Mouse (Mus musculus) embryonic facial prominence, embryonic 13.5 days (tissue): ENCODE results near the gene Fgfr2. TPM values are rescaled to one million over a fixed set of nuclear protein-coding genes. Genes with fewer than 3 reads are reported as not detected.

ENCODE experiments used
- ATAC-seq: fragments of 200-750 bp; cut with Nextera tagmentation; 2 replicates; pipeline ENCODE4 v1.8.0; 2017; ENCODE audit warnings: low read depth; ENCODE audit not compliant: insufficient number of reproducible peaks, insufficient read depth, low FRiP score, low TSS enrichment
- H3K27ac ChIP-seq: fragments of 300-500 bp; sonication (generic); 2 replicates; pipeline ENCODE4 v1.5.1; 2015; ENCODE audit warnings: moderate library complexity, mild to moderate bottlenecking, inconsistent platforms
- H3K27me3 ChIP-seq: fragments of 300-500 bp; sonication (generic); 2 replicates; pipeline ENCODE4 v1.6.1; 2015; ENCODE audit warnings: mild to moderate bottlenecking, inconsistent platforms
- H3K36me3 ChIP-seq: fragments of 300-500 bp; sonication (generic); 2 replicates; pipeline ENCODE4 v1.6.1; 2015; ENCODE audit warnings: mild to moderate bottlenecking, inconsistent platforms
- H3K4me1 ChIP-seq: fragments of 300-500 bp; sonication (generic); 2 replicates; pipeline ENCODE4 v1.6.1; 2015; ENCODE audit warnings: inconsistent platforms
- H3K4me2 ChIP-seq: fragments of 300-500 bp; sonication (generic); 2 replicates; pipeline ENCODE4 v1.6.1; 2015; ENCODE audit warnings: moderate library complexity, mild to moderate bottlenecking, inconsistent platforms
- H3K4me3 ChIP-seq: fragments of 300-500 bp; sonication (generic); 2 replicates; pipeline ENCODE4 v1.5.1; 2015; ENCODE audit warnings: mild to moderate bottlenecking, inconsistent platforms
- H3K9ac ChIP-seq: fragments of 300-500 bp; sonication (generic); 2 replicates; pipeline ENCODE4 v1.6.1; 2015; ENCODE audit warnings: mild to moderate bottlenecking, inconsistent platforms
- H3K9me3 ChIP-seq: fragments of 300-500 bp; sonication (generic); 2 replicates; pipeline ENCODE4 v1.6.1; 2016; ENCODE audit warnings: inconsistent platforms
- WGBS: fragments of 180-500 bp; shearing (Covaris S2); methylation state at CpG from one replicate; pipeline ENCODE4 v1.1.7; 2015; ENCODE audit warnings: mixed read lengths; 5-methylcytosine and 5-hydroxymethylcytosine counted together
- polyA plus RNA-seq: library from polyadenylated mRNA; unstranded; fragments of >200 nt; fragmentation: Nextera tagmentation; extraction: Ambion mirVana; gene quantifications from 2 replicates; pipeline ENCODE4 v1.2.1, GENCODE M21; 2015

Fgfr2 gene
- polyA plus RNA-seq, 1 experiment from 2014 or later, result 174 TPM

- no peaks in the 10 kb centered on the region for H3K27me3 ChIP-seq
- H3K36me3 ChIP-seq, result peaks cover 59% of the 10 kb centered on the region
- 63% methylated on average over 5 of the region's 5 CpGs for WGBS
- no peak overlapping the region for H3K27ac ChIP-seq
- H3K9ac ChIP-seq, result no peak overlapping the region
- H3K4me2 ChIP-seq, result no peak overlapping the region
- no peak overlapping the region for H3K4me3 ChIP-seq
- peaks cover 87% of the 10 kb centered on the region for H3K4me1 ChIP-seq
- H3K9me3 ChIP-seq, result no peaks in the 10 kb centered on the region
- ATAC-seq, result no peak
Observed at GRCm38 (mm10) chr7:130211411-130211810, 2911.7 kb downstream of the Fgfr2 start.

- WGBS, result 77% methylated on average over 4 of the region's 4 CpGs
- no peak overlapping the region for H3K4me2 ChIP-seq
- H3K9me3 ChIP-seq, result no peaks in the 10 kb centered on the region
- H3K36me3 ChIP-seq, result peaks cover 42% of the 10 kb centered on the region
- H3K9ac ChIP-seq, result no peak overlapping the region
- H3K4me1 ChIP-seq, result peaks cover 92% of the 10 kb centered on the region
- no peak overlapping the region for H3K4me3 ChIP-seq
- ATAC-seq, result no peak
- H3K27ac ChIP-seq, result peak overlapping the region; percentile 2; the same call in 1 of the 2 replicates
- no peaks in the 10 kb centered on the region for H3K27me3 ChIP-seq
Observed at GRCm38 (mm10) chr7:130208601-130209000, 2914.5 kb downstream of the Fgfr2 start.

- Histone ChIP-seq H3K27me3 (no peaks in the 10 kb centered on the region), H3K27ac (peak overlapping the region; percentile 89), H3K36me3 (peaks cover 28% of the 10 kb centered on the region), H3K9me3 (no peaks in the 10 kb centered on the region), H3K4me1 (peaks cover 80% of the 10 kb centered on the region), H3K9ac (no peak overlapping the region), H3K4me2 (peak overlapping the region; percentile 37), H3K4me3 (no peak overlapping the region)
- WGBS, result 19% methylated on average over 6 of the region's 6 CpGs
- ATAC-seq, result no peak
Observed at GRCm38 (mm10) chr7:130206181-130206582, 2917.0 kb downstream of the Fgfr2 start.

- no peak for ATAC-seq
- Histone ChIP-seq H3K27ac (peak overlapping the region; percentile 89), H3K4me2 (peak overlapping the region; percentile 37), H3K4me3 (no peak overlapping the region), H3K4me1 (peaks cover 70% of the 10 kb centered on the region), H3K36me3 (peaks cover 27% of the 10 kb centered on the region), H3K9me3 (no peaks in the 10 kb centered on the region), H3K9ac (no peak overlapping the region), H3K27me3 (no peaks in the 10 kb centered on the region)
- WGBS, result 38% methylated on average over 7 of the region's 7 CpGs
Observed at GRCm38 (mm10) chr7:130205140-130205539, 2918.0 kb downstream of the Fgfr2 start.

- Histone ChIP-seq H3K4me3 (no peak overlapping the region), H3K36me3 (peaks cover 43% of the 10 kb centered on the region), H3K27ac (no peak overlapping the region), H3K9me3 (no peaks in the 10 kb centered on the region), H3K27me3 (no peaks in the 10 kb centered on the region), H3K9ac (no peak overlapping the region), H3K4me2 (no peak overlapping the region), H3K4me1 (peaks cover 41% of the 10 kb centered on the region)
- ATAC-seq, result no peak
- WGBS, result 84% methylated on average over 8 of the region's 8 CpGs
Observed at GRCm38 (mm10) chr7:130201020-130201419, 2922.1 kb downstream of the Fgfr2 start.

- Histone ChIP-seq H3K27me3 (no peaks in the 10 kb centered on the region), H3K9ac (no peak overlapping the region), H3K4me2 (no peak overlapping the region), H3K4me3 (no peak overlapping the region), H3K9me3 (no peaks in the 10 kb centered on the region), H3K36me3 (peaks cover 52% of the 10 kb centered on the region), H3K4me1 (peaks cover 30% of the 10 kb centered on the region), H3K27ac (no peak overlapping the region)
- ATAC-seq, result no peak
- 90% methylated on average over 9 of the region's 9 CpGs for WGBS
Observed at GRCm38 (mm10) chr7:130199951-130200350, 2923.2 kb downstream of the Fgfr2 start.

- WGBS, result 74% methylated on average over 5 of the region's 5 CpGs
- Histone ChIP-seq H3K27me3 (no peaks in the 10 kb centered on the region), H3K4me3 (no peak overlapping the region), H3K27ac (no peak overlapping the region), H3K4me2 (no peak overlapping the region), H3K4me1 (peaks cover 24% of the 10 kb centered on the region), H3K9ac (no peak overlapping the region), H3K9me3 (no peaks in the 10 kb centered on the region), H3K36me3 (peaks cover 55% of the 10 kb centered on the region)
- no peak for ATAC-seq
Observed at GRCm38 (mm10) chr7:130199317-130199716, 2923.8 kb downstream of the Fgfr2 start.

- Histone ChIP-seq H3K9ac (no peak overlapping the region), H3K27ac (no peak overlapping the region), H3K4me1 (peaks cover 35% of the 10 kb centered on the region), H3K36me3 (peaks cover 74% of the 10 kb centered on the region), H3K9me3 (no peaks in the 10 kb centered on the region), H3K4me2 (no peak overlapping the region), H3K4me3 (no peak overlapping the region), H3K27me3 (no peaks in the 10 kb centered on the region)
- no peak for ATAC-seq
- 80% methylated on average over 2 of the region's 2 CpGs for WGBS
Observed at GRCm38 (mm10) chr7:130195081-130195480, 2928.1 kb downstream of the Fgfr2 start.

- H3K4me1 ChIP-seq, result peaks cover 32% of the 10 kb centered on the region
- H3K4me2 ChIP-seq, result 0 out of 2 replicates have a peak overlapping the region, but pooled peaks have one; percentile 4
- H3K27ac ChIP-seq, result peak overlapping the region; percentile 74
- ATAC-seq, result no peak
- peaks cover 75% of the 10 kb centered on the region for H3K36me3 ChIP-seq
- H3K27me3 ChIP-seq, result no peaks in the 10 kb centered on the region
- H3K9me3 ChIP-seq, result no peaks in the 10 kb centered on the region
- no peak overlapping the region for H3K4me3 ChIP-seq
- no peak overlapping the region for H3K9ac ChIP-seq
- 46% methylated on average over 15 of the region's 15 CpGs for WGBS
Observed at GRCm38 (mm10) chr7:130190329-130190975, 2932.7 kb downstream of the Fgfr2 start.

- WGBS, result 74% methylated on average over 4 of the region's 4 CpGs
- Histone ChIP-seq H3K9me3 (no peaks in the 10 kb centered on the region), H3K4me2 (no peak overlapping the region), H3K4me1 (peaks cover 35% of the 10 kb centered on the region), H3K9ac (no peak overlapping the region), H3K36me3 (peaks cover 77% of the 10 kb centered on the region), H3K27me3 (no peaks in the 10 kb centered on the region), H3K27ac (peak overlapping the region; percentile 72), H3K4me3 (no peak overlapping the region)
- ATAC-seq, result no peak
Observed at GRCm38 (mm10) chr7:130189901-130190300, 2933.2 kb downstream of the Fgfr2 start.

GRCm38 (mm10) chr7:130188108-130188507 lies 2935.0 kb downstream of the Fgfr2 start:
- 95% methylated on average over 2 of the region's 2 CpGs for WGBS
- peaks cover 80% of the 10 kb centered on the region for H3K36me3 ChIP-seq

GRCm38 (mm10) chr7:130184864-130185263 lies 2938.3 kb downstream of the Fgfr2 start:
- Histone ChIP-seq H3K27me3 (no peaks in the 10 kb centered on the region), H3K9me3 (no peaks in the 10 kb centered on the region), H3K27ac (peak overlapping the region; percentile 83), H3K4me3 (no peak overlapping the region), H3K4me2 (no peak overlapping the region), H3K9ac (no peak overlapping the region), H3K4me1 (peaks cover 32% of the 10 kb centered on the region), H3K36me3 (peaks cover 79% of the 10 kb centered on the region)
- ATAC-seq, result no peak
- 82% methylated on average over 5 of the region's 5 CpGs for WGBS

More at GRCm38 (mm10) chr7:130188108-130188507, 2935.0 kb downstream of the Fgfr2 start:
- Histone ChIP-seq H3K9ac (no peak overlapping the region), H3K4me3 (no peak overlapping the region), H3K9me3 (no peaks in the 10 kb centered on the region), H3K27me3 (no peaks in the 10 kb centered on the region), H3K4me2 (no peak overlapping the region), H3K27ac (0 out of 2 replicates have a peak overlapping the region, but pooled peaks have one; percentile 11), H3K4me1 (peaks cover 48% of the 10 kb centered on the region)
- ATAC-seq, result no peak
